Mouse (Mus musculus) brain, embryonic 14.5 days (tissue): ENCODE measurements around the gene Agbl1. TPM values are rescaled to one million over a fixed set of nuclear protein-coding genes. Genes with fewer than 3 reads are reported as not detected.
A peak's percentile ranks its signal among the peaks of the same experiment; 100 is the strongest.
"Not testable (repeated sequence)": the region's sequence is repeated elsewhere in the genome, so short reads cannot be mapped to it uniquely, and the experiment has no call there.

ENCODE experiments used
- DNase-seq: peaks from one replicate; pipeline ENCODE4 v3.0.0-alpha.2; 2011; ENCODE audit warnings: low read depth
- CTCF ChIP-seq: fragments of 200-500 bp; IDR thresholded peaks from 2 replicates; pipeline ENCODE4 v1.5.1; 2012; ENCODE audit warnings: inconsistent platforms, mild to moderate bottlenecking, moderate library complexity, borderline replicate concordance; ENCODE audit not compliant: insufficient read depth, insufficient read length; ENCODE audit errors: extremely low read depth
- POLR2A ChIP-seq: fragments of 200-500 bp; IDR thresholded peaks from 2 replicates; pipeline ENCODE4 v1.6.1; 2012; ENCODE audit warnings: mild to moderate bottlenecking, inconsistent platforms, borderline replicate concordance; ENCODE audit not compliant: poor library complexity, insufficient read depth, insufficient read length, severe bottlenecking; ENCODE audit errors: extremely low read depth
- polyA plus RNA-seq: library from polyadenylated mRNA; depleted of rRNA; stranded (reverse); fragments of >200 nt; gene quantifications from 2 replicates; pipeline ENCODE4 v1.2.3, GENCODE M21; 2012; rRNA removed

The Agbl1 gene
- 0.09 and 0.18 TPM in 2 replicates for polyA plus RNA-seq

DNA sequence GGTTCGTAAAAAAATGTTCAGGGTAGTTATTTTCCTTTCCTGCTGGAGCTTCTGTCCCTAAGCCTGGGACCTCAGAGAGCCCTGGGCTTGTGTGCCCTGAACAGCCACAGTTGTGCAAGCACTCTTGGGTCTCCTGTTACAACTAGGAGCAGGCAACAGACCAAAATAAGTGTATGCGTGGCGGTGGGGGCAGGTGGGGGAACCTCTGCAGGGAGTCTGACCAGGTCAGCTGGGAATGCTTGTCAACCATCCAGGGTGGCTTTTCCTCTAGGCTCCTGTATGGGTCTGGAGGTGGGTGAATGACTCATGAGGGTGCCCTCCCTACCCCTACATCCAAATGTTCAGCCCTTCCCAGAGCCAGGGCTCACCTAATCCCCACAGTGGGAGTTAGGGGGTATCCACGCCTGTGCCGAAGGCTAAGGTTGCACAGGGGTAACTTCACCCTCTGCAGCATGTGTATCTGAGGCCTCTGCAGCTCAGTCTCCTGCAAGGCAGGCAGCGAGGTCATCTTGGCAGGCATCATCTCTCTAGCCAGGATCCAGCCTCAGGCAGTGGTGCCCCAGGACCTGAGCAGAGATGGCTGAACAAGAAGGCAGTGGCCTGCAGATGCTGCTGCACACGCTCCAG is at the start of gene Agbl1:
Agbl1 (plus strand) TSS at position 577 of the 627 bp plus-strand sequence.
- TF ChIP-seq CTCF: no peak
- TF ChIP-seq POLR2A: no peak
- DNase-seq: no peak

DNA sequence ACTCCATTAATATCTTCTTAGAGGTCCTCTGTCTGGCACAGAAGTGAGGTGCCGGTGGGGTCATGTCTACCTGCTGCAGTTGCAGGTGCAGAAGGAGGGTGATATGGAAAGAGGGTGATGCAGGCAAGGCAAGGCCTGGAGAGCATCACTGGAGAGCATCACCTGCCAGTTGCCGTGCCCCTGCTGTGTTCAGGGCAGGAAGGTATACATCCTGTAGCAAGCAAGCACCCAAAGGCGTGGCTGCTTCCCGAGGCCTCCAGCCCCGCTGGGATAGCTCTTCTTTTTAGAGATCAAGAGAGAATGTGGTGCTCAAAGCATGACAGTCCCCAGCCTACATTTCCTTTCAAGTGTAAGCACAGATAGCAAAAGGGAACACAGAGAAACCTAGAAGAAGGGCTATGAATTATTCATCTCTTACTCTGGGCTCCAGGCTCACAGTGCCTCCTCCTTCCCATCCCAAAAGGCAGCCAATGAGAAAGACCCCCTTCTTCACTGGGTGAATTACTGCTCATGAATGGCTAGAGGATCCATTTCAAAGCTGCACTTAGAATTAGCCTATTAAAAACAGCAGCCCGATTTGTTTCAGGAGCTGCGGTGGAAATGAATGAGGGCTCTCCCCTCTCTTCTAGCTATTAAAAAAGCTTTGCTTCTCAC is 44.6 kb upstream of the Agbl1 start:
- TF ChIP-seq POLR2A (no peak), CTCF (no peak)
- DNase-seq: peak; percentile 96

DNA sequence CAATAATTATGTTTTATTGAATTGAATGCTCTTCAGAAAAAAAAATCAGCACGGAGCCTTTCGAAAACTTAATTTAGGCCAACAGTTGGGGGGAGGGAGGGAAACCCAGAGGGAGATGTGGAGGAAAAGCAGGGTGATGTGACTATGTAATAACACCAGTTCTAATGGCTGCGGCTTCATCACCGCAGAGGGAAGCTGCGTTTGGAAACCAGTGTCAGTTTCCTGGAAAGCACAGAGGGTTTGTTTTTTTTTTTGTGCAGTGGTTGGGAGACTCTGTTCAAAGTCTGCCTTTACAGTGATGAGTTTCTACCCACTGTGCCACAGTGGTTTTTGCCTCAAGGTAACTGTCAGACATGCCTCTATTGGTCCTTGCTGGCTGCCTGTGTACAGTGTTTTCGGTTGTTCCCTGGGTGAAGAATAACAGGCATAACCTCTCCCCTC is 44.0 kb upstream of the Agbl1 start:
- no peak for DNase-seq
- TF ChIP-seq POLR2A (no peak), CTCF (no peak)

DNA sequence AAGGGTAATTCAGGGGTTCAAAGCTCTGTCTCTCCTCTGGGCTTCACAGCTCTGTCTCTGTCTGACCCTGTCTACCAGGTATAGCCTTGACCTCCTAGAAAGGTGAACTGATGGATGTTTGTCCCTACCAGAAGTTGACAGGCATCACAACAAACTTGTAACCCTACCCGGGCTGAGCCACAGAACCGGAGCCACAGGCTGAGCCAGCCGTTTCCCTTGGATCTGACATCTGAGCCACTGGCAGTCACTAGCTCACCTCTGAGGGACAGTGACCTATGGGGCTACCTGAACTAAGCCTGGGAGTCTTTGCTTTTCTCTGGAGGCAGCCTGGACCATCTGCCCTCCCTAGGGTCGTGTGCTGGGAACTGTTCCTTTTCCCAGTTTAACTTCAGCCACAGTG is 11.1 kb upstream of the Agbl1 start:
- DNase-seq: no peak
- TF ChIP-seq CTCF (no peak), POLR2A (no peak)

DNA sequence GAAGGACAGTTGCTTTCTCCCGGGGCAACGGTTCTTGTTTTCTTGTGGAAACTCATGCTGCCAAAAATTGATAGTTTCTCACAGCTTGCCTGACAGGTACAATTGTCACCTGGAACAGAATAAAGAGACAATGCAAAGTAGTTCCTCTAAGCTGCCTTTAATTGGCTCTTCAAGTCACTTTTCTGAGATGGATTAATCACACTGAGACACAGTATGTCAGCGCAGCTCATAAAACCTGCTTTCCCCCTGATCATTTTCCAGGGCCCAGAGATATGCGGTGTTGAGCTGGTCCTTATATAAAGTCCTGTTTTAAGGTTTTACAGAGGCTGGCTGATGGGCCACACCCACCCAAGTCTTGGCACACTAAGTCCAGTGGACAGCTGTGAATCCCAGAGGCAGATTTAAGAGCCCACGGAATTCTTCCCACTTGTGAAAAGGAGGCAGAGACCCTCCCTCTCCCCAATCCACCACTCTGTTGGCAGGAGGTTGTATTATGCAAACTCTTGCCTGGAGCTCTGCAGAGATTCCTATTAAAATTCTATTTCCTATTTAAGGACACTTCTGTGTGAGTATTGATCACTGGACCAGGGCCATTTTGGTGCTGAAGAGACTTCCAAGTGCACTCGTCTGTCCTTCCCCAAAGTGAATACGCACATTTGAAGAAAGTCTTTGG is 9.8 kb upstream of the Agbl1 start:
- TF ChIP-seq POLR2A: no peak
- DNase-seq: peak; percentile 32

DNA sequence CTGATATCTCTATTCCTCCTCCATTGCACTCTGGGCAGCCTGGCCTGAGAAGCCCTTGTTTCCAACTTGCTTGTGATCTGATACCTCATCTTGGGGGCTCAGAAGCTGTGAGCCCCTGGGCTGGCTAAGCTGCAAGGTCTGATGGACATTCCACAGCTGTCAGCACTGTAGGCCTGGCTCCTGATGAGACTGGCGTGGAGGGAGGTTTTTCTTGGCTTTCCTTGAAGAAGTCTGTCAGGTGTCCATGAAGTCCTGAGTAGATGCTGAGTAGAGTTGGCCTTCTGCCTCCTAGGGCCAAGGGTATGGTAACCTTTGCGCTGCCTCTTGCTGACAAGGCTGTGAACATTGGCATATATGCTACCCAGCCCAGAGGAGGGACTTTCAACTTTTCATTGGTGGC is 7.0 kb upstream of the Agbl1 start:
- TF ChIP-seq CTCF: no peak
- no peak for TF ChIP-seq POLR2A
- no peak for DNase-seq

DNA sequence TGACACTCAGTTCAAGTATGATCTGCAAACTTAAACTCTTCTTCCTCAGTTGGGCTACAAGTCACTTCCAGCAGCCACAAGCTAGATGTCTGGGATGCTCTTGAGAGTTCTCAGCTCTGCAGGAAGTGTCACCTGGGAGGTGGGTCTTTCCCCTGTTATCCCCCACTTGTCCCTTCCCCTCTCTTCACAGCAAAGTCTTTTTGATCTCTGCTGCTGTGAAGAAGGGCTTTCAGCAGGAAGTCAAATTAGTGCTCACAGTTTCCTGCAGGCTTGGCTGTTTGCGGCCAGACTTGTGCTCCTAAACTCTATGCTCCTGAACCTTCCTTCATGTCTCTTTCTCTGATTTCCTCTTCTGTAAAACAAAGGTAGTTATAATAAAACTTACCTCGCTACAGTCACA is 806 bp upstream of the Agbl1 start:
- DNase-seq: no peak
- TF ChIP-seq POLR2A (no peak), CTCF (no peak)

DNA sequence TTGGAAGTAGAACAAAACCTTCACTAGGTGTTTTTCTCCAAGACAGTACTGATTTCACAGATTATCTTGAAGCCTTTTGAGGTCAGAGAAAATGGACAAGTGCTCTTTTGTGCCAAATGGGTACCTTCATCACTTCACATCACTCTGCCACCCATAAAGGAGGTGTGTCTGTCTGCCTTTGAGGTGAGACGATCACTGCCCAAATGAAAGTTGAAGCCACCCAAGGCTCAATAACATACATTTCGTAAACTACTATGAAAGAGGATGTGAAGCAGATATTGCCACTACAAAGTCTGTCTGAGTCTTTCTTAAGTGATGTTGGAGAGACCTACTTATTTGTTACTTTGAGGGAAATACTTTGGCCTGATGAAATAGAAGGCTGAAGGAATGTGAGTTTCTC is 4.6 kb downstream of the Agbl1 start:
- TF ChIP-seq POLR2A: no peak
- TF ChIP-seq CTCF: no peak
- no peak for DNase-seq

DNA sequence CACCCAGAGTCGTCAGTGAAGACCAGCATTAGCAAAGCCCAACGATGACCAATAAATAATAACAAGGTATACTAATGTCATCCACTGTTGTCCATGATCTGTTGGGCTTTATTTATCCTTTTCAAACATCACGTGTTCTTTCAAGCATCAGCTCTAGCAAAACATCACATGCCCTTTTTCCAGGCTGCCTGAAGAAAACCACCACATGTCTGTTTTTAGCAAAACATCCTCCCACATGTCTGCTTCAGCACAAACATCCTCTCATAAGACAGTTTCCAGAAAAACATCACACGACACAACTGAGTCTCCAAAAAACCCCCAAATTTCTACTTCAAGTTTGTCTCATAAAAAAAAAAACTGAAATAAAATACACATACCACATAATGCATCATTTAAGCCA is 7.8 kb downstream of the Agbl1 start:
- no peak for TF ChIP-seq CTCF
- no peak for TF ChIP-seq POLR2A

DNA sequence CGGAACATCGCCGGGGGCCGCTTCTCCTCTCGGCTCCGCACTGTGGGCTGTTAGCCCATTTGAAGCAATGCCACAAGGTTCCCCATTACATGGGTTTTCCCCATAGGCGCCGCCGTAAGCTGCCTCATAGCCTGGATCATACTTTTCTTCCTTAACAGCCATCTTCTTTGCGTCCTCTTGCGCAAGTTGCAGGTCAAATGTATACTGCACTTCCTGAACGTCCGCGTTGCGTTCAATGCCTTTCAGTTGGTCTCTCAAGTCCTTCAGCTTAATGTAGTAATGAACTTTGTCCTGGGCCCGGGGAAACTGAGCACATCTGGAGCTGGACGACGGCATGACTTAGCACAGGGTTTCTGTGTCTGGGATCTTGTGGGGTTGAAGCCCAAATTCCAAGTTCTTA is 15.2 kb downstream of the Agbl1 start:
- not testable (repeated sequence) for DNase-seq

More for the DNA sequence above, 7.8 kb downstream of the Agbl1 start:
- no peak for DNase-seq

DNA sequence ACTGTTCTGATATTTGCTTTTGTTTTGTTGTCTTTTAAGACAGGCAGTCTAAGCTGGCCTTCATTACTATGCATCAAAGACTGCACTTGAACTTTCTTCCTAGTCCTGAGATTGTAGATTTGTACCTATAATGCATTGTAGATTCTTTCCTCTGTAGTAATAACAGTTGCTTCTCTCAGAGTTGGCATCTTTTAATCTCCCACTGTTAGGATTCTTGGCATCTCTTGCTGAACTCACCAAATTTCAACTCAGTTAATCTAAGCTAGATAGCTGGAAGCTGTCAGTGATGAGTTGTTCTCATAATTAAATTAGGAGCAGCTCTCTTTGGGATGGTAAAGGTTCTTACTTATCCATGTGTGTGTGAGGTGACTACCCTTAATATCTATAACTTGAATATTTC is 45.4 kb downstream of the Agbl1 start:
- no peak for DNase-seq
- TF ChIP-seq CTCF: no peak
- TF ChIP-seq POLR2A: no peak

DNA sequence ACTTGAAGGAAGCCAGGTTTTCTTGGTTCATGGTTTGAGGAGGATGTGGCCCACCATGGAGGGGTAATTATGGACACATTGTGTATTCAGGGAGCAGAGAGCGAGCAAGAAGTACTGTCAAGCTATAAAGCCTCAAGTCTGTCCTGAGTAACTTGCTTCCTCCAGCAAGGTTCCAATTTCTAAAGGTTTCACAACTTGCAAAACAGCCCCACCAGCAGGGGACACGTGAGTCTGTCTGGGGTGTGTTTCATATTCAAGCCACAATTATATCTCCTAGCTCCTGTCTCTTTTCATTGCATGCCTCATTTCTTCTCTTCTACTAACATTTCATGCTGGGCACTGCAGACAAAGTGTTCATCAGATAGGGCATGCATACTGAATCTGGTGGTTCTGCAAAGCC is 53.1 kb downstream of the Agbl1 start:
- no peak for DNase-seq
- no peak for TF ChIP-seq CTCF
- no peak for TF ChIP-seq POLR2A

DNA sequence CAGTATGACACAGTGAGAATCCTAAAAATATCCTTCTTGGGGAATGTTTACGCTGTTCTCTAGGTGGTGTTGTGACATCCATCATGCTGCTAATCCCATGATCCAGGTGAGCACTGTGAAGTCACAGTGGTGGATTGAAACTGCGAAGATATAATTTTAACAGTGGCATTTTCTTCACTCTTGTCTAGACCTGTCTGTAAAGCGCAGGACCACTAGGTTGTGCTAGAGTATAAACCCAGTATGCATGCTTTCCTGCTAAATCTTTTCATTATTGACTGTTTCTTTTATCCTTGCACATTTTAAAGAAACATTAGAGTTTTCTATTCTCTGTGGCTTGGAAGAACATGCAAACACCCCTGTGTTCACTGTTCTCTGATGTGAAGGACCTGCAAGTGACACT is 57.8 kb downstream of the Agbl1 start:
- peak; percentile 73 for DNase-seq
- peak; percentile 35; the same call in 1 of the 2 replicates for TF ChIP-seq CTCF
- TF ChIP-seq POLR2A: no peak
